Mouse (Mus musculus) heart, postnatal 10 days (tissue): Measurements from ENCODE around the gene Olfr1193. TPM values are rescaled to one million over a fixed set of nuclear protein-coding genes. Genes with fewer than 3 reads are reported as not detected.
"Not testable (repeated sequence)": the region's sequence is repeated elsewhere in the genome, so short reads cannot be mapped to it uniquely, and the experiment has no call there.

Experiments
- DNase-seq, 2 experiments: peaks; one replicate each; pipeline ENCODE4 v3.0.0; 2021
- intact Hi-C: fragments of 180-260 bp; cut with DNase I; formaldehyde crosslinking; loops from one replicate; pipeline ENCODE4 v1.15.1; 2025
- total RNA-seq, 2 experiments: library from RNA; stranded (reverse); gene quantifications; 2 replicates each; pipeline ENCODE4 v1.2.3; 2021

Gene Olfr1193
- total RNA-seq, result not detected

DNA sequence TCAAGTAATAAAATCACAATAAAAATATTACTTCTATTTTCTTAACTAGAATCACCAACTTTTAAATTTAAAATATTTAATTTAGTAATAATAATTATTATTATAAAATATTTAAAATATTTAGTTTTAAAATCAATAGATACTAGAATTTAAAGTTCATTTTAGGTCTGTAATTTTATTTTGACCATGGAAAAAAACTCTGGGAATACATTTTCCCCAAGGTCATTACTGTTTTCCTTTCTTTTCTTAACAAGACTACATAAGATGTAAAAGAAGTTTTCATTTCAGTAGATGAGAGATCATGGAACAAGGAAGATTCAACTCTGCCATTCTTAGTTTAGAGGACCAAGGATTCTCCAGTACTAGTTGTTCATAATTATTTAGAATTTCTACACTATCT is at the start of gene Olfr1193:
Gene Olfr1193 (plus strand): TSS at position 301 of the 400 bp plus-strand sequence.
- DNase-seq, intact Hi-C loops: not testable (repeated sequence)

DNA sequence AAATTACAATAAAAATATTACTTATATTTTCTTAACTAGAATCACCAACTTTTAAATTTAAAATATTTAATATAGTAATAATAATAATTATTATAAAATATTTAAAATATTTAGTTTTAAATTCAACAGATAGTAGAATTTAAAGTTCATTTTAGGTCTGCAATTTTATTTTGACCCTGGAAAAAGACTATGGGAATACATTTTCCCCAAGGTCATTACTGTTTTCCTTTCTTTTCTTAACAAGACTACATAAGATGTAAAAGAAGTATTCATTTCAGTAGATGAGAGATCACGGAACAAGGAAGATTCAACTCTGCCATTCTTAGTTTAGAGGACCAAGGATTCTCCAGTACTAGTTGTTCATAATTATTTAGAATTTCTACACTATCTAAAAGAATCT is 35.2 kb upstream of the Olfr1193 start, which contains the start of gene Olfr1191-ps1:
Gene Olfr1191-ps1 (plus strand): TSS at position 301 of the 400 bp plus-strand sequence.
- intact Hi-C loops, DNase-seq: not testable (repeated sequence)

DNA sequence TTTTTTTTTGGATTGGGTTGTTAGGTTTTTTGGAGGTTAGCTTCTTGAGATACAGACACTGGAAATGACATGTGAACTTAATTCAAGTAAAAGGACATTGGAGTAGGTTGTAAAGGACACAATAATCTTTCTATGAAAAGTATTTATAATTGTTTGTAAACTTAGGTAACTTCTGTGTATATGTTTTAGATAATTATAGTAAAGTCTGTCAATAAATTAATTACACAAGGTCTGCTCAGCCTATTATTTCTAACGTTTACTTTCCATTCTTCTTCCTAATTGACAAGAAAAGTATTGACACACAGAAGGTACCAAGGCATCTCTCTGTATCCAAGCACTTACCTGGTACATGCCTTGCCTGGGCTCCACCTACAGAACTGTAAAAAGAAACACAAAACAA is 27.2 kb upstream of the Olfr1193 start, which contains the start of gene Olfr1192-ps1:
Gene Olfr1192-ps1 (plus strand): TSS at position 301 of the 400 bp plus-strand sequence.
- intact Hi-C loops, result no loop called here
- no peak for DNase-seq

DNA sequence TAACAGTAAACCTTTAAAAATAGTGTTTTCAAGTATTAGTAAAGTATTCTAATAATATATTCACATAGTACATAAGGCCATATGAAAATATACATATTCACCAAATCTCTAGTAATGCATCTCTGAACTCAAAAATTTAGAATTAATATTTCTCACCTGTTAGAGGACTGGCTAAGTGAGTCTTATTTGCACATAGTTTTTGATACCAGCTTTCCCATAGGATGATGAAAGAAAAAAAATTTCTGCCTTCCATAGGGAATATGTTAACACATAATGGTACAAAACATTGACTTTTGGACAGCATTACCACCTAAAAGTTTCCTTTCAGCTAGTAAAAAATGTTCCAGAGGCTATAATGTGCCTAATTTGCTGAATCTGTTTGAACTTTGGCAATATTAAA is 13.7 kb downstream of the Olfr1193 start, which contains the start of gene Olfr1195:
Gene Olfr1195 (minus strand): TSS at position 101 of the 400 bp plus-strand sequence.
- DNase-seq, result no peak
- intact Hi-C loops, result no loop called here

DNA sequence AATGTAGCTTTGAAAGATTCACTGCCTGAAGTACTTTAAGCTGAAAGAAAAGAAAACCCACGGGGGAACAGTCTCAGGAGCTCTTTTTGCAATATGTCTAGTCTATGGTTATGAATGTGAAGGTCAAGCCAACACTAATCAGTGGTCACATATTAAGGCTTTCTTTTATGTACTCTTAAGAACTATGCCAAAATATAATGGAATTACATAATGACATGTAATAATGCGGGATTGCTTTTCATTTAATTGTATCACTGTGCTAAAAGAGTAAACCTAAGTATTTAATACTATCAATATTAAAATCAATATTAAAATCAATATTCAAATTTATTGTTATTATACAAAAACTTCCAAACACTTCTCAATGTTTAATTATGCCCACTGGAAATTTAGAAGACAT is 29.1 kb downstream of the Olfr1193 start, which contains the start of gene Olfr1196:
Gene Olfr1196 (minus strand): TSS at position 101 of the 400 bp plus-strand sequence.
- intact Hi-C loops, result no loop called here
- DNase-seq, result no peak

Other genes starting within 250 kb of the Olfr1193 start
- gene Olfr1181, start 249.5 kb upstream of the Olfr1193 start, total RNA-seq, result not detected
- gene Gm13757, start 226.5 kb upstream of the Olfr1193 start, total RNA-seq, result not detected
- gene Olfr1183, start 220.8 kb upstream of the Olfr1193 start, total RNA-seq, result not detected
- not detected for gene Olfr1184, start 192.0 kb upstream of the Olfr1193 start, total RNA-seq
- gene Olfr1185-ps1, start 182.3 kb upstream of the Olfr1193 start, total RNA-seq, result not detected
- not detected for gene Olfr1186, start 157.1 kb upstream of the Olfr1193 start, total RNA-seq
- not detected for gene Olfr1188, start 118.7 kb upstream of the Olfr1193 start, total RNA-seq
- gene Olfr1189, start 89.2 kb upstream of the Olfr1193 start, total RNA-seq, result not detected
- under 1 TPM in 1 of 2 experiments, not detected in 1; 0.05 TPM for gene Olfr1191-ps1, start 35.1 kb upstream of the Olfr1193 start, total RNA-seq
- gene Olfr1192-ps1, start 27.1 kb upstream of the Olfr1193 start, total RNA-seq, result not detected
- gene Olfr1195, start 13.6 kb downstream of the Olfr1193 start, total RNA-seq, result not detected
- not detected for gene Olfr1196, start 29.0 kb downstream of the Olfr1193 start, total RNA-seq
- not detected for gene Olfr1197, start 56.7 kb downstream of the Olfr1193 start, total RNA-seq
- gene Olfr1198, start 75.7 kb downstream of the Olfr1193 start, total RNA-seq, result not detected
- not detected for gene Olfr1199, start 84.8 kb downstream of the Olfr1193 start, total RNA-seq
- not detected for gene Olfr1200, start 94.9 kb downstream of the Olfr1193 start, total RNA-seq
- not detected for gene Olfr1201, start 117.4 kb downstream of the Olfr1193 start, total RNA-seq
- gene Olfr1202, start 138.9 kb downstream of the Olfr1193 start, total RNA-seq, result not detected
- not detected for gene Olfr1205, start 154.1 kb downstream of the Olfr1193 start, total RNA-seq
- gene Olfr1204, start 173.7 kb downstream of the Olfr1193 start, total RNA-seq, result not detected
- gene Olfr1206, start 187.6 kb downstream of the Olfr1193 start, total RNA-seq, result not detected
- gene Olfr1208, start 226.7 kb downstream of the Olfr1193 start, total RNA-seq, result not detected
- not detected for gene Olfr1209, start 239.5 kb downstream of the Olfr1193 start, total RNA-seq